Mouse (Mus musculus) common myeloid progenitor, adult 5-6 weeks (primary cell): ENCODE data around the gene Tpp1. TPM values are rescaled to one million over a fixed set of nuclear protein-coding genes. Genes with fewer than 3 reads are reported as not detected.

Experiments used
- ATAC-seq: replicated peaks from 2 replicates; pipeline ENCODE4 v1.8.0; 2016; ENCODE audit warnings: low read depth, mild to moderate bottlenecking, moderate TSS enrichment, inconsistent platforms; ENCODE audit not compliant: poor library complexity, severe bottlenecking
- total RNA-seq: library from RNA; stranded (forward); fragments of 200-1000, 187-1606 nt; gene quantifications from 2 replicates; pipeline ENCODE4 v1.2.3, GENCODE M21; 2017

The Tpp1 gene
- total RNA-seq: 18.3 and 25.7 TPM in 2 replicates

- ATAC-seq: peak; percentile 95
These were observed at the start of gene Tpp1 for GRCm38 (mm10) chr7:105751491-105752433. TSS of gene Tpp1 (minus strand) at chr7:105752235.

- no peak for ATAC-seq
These were observed 44.9 kb upstream of the Tpp1 start for GRCm38 (mm10) chr7:105796972-105797371.

- ATAC-seq: peak; percentile 74
These were observed 43.8 kb upstream of the Tpp1 start for GRCm38 (mm10) chr7:105795759-105796366.

- ATAC-seq: no peak
These were observed 41.7 kb upstream of the Tpp1 start for GRCm38 (mm10) chr7:105793701-105794100.

- ATAC-seq: no peak
These were observed 39.1 kb upstream of the Tpp1 start for GRCm38 (mm10) chr7:105791147-105791546.

GRCm38 (mm10) chr7:105787285-105788140, 35.5 kb upstream of the Tpp1 start, which contains the start of gene Dchs1:
TSS of gene Dchs1 (minus strand) at chr7:105787654.
- peak; percentile 39; the same call in 1 of the 2 replicates for ATAC-seq

- peak; percentile 26; the same call in 1 of the 2 replicates for ATAC-seq
These were observed 34.7 kb upstream of the Tpp1 start for GRCm38 (mm10) chr7:105786506-105787284.

- no peak for ATAC-seq
These were observed 32.5 kb upstream of the Tpp1 start for GRCm38 (mm10) chr7:105784556-105784955.

- no peak for ATAC-seq
These were observed 31.8 kb upstream of the Tpp1 start for GRCm38 (mm10) chr7:105783861-105784260.

GRCm38 (mm10) chr7:105778553-105779265, 26.7 kb upstream of the Tpp1 start:
- ATAC-seq: peak; percentile 86

GRCm38 (mm10) chr7:105777797-105778552, 25.9 kb upstream of the Tpp1 start:
- peak; percentile 64 for ATAC-seq

GRCm38 (mm10) chr7:105777316-105777715, 25.3 kb upstream of the Tpp1 start:
- ATAC-seq: no peak

GRCm38 (mm10) chr7:105776026-105776425, 24.0 kb upstream of the Tpp1 start:
- no peak for ATAC-seq

- ATAC-seq: no peak
These were observed 22.6 kb upstream of the Tpp1 start for GRCm38 (mm10) chr7:105774661-105775060.

GRCm38 (mm10) chr7:105773041-105773440, 21.0 kb upstream of the Tpp1 start:
- ATAC-seq: no peak

- no peak for ATAC-seq
These were observed 20.3 kb upstream of the Tpp1 start for GRCm38 (mm10) chr7:105772331-105772730.

GRCm38 (mm10) chr7:105769959-105770358, 17.9 kb upstream of the Tpp1 start:
- no peak for ATAC-seq

GRCm38 (mm10) chr7:105767729-105768165, 15.7 kb upstream of the Tpp1 start:
- ATAC-seq: peak; percentile 78
